Mouse (Mus musculus): Measurements from ENCODE around the gene Itgb7.

DNA sequence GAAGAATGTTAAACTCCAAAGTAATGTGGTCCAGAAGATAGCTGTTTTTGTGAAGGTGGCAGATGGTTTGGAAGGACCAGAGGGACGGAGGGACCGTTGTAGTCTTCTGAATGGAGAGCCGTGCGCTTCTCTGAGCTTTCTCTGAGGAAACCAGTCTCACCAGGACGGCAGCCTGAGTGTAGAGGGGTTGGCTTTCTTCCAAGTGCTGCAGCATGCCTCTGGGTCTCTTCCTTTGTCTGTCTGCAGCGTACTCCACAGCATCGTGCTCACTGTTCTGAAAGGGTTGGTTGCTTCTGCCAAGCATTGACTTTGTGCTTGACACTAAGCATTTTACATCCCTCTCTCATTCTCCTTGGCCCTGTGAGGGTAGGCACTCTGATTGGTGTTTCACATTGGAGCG, 26.0 kb downstream of the Itgb7 start:
- no peak for TF ChIP-seq CTCF (IDR thresholded peaks at IDR 0.05)
- no peak for TF ChIP-seq EP300 (IDR thresholded peaks at IDR 0.05)
